Mouse (Mus musculus): ENCODE data around the gene Ms4a6b.
"Not testable (repeated sequence)": the region's sequence is repeated elsewhere in the genome, so short reads cannot be mapped to it uniquely, and the experiment has no call there.

The Ms4a6b gene

GRCm38 (mm10) chr19:11516246-11516645 is at the start of gene Ms4a6b:
TSS of gene Ms4a6b (plus strand) at chr19:11516512.
- DNase-seq (ENCODE audit: low spot score in 2 of 2): no peak

GRCm38 (mm10) chr19:11468361-11468760 is 48.0 kb upstream of the Ms4a6b start:
- DNase-seq (ENCODE audit: low spot score in 2 of 2): peak in 1 of 2 experiments; percentile 41

- peak in 1 of 2 experiments; percentile 27 for DNase-seq (ENCODE audit: low spot score in 2 of 2)
Observed at GRCm38 (mm10) chr19:11469215-11469614, 47.1 kb upstream of the Ms4a6b start, which contains the start of gene Ms4a6c. TSS of gene Ms4a6c (plus strand) at chr19:11469366.

- DNase-seq (ENCODE audit: low spot score in 2 of 2): no peak
Observed at GRCm38 (mm10) chr19:11479714-11480113, 36.6 kb upstream of the Ms4a6b start.

- DNase-seq (ENCODE audit: low spot score in 2 of 2): no peak
Observed at GRCm38 (mm10) chr19:11482684-11483083, 33.6 kb upstream of the Ms4a6b start.

GRCm38 (mm10) chr19:11483941-11484340 is 32.4 kb upstream of the Ms4a6b start:
- DNase-seq (ENCODE audit: low spot score in 2 of 2): no peak

GRCm38 (mm10) chr19:11484388-11484787 is 31.9 kb upstream of the Ms4a6b start:
- no peak for DNase-seq (ENCODE audit: low spot score in 2 of 2)

GRCm38 (mm10) chr19:11485266-11485665 is 31.0 kb upstream of the Ms4a6b start:
- DNase-seq (ENCODE audit: low spot score in 2 of 2): no peak

- DNase-seq (ENCODE audit: low spot score in 2 of 2): no peak
Observed at GRCm38 (mm10) chr19:11485746-11486145, 30.6 kb upstream of the Ms4a6b start, which contains the start of gene Gm8369. TSS of gene Gm8369 (plus strand) at chr19:11485938.

- DNase-seq (ENCODE audit: low spot score in 2 of 2): no peak
Observed at GRCm38 (mm10) chr19:11486599-11486998, 29.7 kb upstream of the Ms4a6b start.

- no peak for DNase-seq (ENCODE audit: low spot score in 2 of 2)
Observed at GRCm38 (mm10) chr19:11491406-11492189, 24.7 kb upstream of the Ms4a6b start.

GRCm38 (mm10) chr19:11492671-11493070 is 23.6 kb upstream of the Ms4a6b start:
- no peak for DNase-seq (ENCODE audit: low spot score in 2 of 2)

GRCm38 (mm10) chr19:11494519-11494918 is 21.8 kb upstream of the Ms4a6b start:
- no peak for DNase-seq (ENCODE audit: low spot score in 2 of 2)

GRCm38 (mm10) chr19:11496361-11496760 is 20.0 kb upstream of the Ms4a6b start:
- no peak for DNase-seq (ENCODE audit: low spot score in 2 of 2)

GRCm38 (mm10) chr19:11497300-11497699 is 19.0 kb upstream of the Ms4a6b start:
- not testable (repeated sequence) for DNase-seq (ENCODE audit: low spot score in 2 of 2)

- DNase-seq (ENCODE audit: low spot score in 2 of 2): no peak
Observed at GRCm38 (mm10) chr19:11500796-11501195, 15.5 kb upstream of the Ms4a6b start.

- no peak for DNase-seq (ENCODE audit: low spot score in 2 of 2)
Observed at GRCm38 (mm10) chr19:11501326-11501725, 15.0 kb upstream of the Ms4a6b start.

GRCm38 (mm10) chr19:11504857-11505256 is 11.5 kb upstream of the Ms4a6b start:
- DNase-seq (ENCODE audit: low spot score in 2 of 2): no peak

- DNase-seq (ENCODE audit: low spot score in 2 of 2): peak; percentile 45 to 61
Observed at GRCm38 (mm10) chr19:11513458-11513857, 2.9 kb upstream of the Ms4a6b start.

- DNase-seq (ENCODE audit: low spot score in 2 of 2): no peak
Observed at GRCm38 (mm10) chr19:11516845-11517244, 533 bp downstream of the Ms4a6b start.

GRCm38 (mm10) chr19:11517373-11517772 is 1.1 kb downstream of the Ms4a6b start:
- DNase-seq (ENCODE audit: low spot score in 2 of 2): peak; percentile 51 to 71

- not testable (repeated sequence) for DNase-seq (ENCODE audit: low spot score in 2 of 2)
Observed at GRCm38 (mm10) chr19:11518356-11518755, 2.0 kb downstream of the Ms4a6b start.

GRCm38 (mm10) chr19:11520146-11520545 is 3.8 kb downstream of the Ms4a6b start:
- no peak for DNase-seq (ENCODE audit: low spot score in 2 of 2)

All from heart, adult 9 months (tissue).